Mouse (Mus musculus): ENCODE results near the gene Mul1.

DNA sequence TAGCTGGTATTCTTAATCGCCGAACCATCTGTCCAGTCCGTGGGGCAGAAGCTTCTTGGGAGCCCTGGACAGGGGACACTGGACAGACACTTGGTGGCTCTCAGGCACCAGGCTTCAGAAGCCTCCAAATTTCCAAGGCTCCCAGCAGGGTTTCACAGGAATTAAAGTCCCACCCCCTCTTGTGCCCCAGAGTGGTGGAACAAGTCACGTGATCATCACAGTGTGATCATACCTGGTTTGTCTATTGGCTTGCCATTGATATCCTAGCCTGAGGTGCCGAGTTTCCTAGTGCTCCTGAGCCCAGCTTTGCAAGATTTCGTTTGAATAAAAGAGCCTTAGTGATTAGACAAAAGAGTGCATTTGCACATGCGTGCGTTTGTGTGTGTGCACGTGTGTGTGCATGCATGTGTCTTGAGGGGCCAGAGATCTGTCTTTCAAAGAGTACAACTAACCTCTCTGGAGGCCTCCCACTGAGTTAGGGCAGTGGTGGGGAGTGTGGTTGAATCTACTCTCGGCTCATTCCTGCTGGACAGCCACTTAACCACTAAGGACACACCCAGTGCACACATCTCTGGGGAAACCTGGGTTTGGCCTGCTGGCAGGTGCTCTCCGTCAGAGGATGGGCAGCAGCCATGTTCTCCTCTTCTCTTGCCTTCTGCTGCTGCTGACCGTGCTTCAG is 15.3 kb downstream of the Mul1 start:
- TF ChIP-seq EP300 (IDR thresholded peaks at IDR 0.05; ENCODE audit: low read depth), result no peak
- TF ChIP-seq CTCF (IDR thresholded peaks at IDR 0.05; ENCODE audit: low read depth), result no peak

Measured in liver, embryonic 14.5 days (tissue).